Mouse (Mus musculus): ENCODE results near the gene Laptm5.

DNA sequence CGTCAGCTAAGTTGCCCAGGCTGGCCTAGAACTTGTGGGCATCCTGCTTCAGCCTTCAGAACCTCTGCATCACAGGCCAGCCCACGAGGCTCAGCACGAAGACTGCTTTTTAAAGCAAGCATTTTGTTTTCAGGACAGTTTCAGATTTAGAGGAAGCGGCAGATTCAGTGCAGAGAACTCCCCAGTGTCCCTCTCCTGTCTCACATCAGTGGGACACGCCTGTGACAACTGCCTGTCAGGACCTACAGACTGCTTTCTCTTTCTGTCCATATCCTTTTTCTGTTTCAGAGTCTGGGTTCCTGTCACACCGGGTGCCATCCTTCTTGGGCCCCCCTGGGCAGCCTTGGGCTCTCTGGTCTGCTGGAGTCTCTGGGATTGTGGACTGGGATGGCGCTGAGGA, 3.7 kb downstream of the Laptm5 start:
- no peak for TF ChIP-seq POU5F1 (IDR thresholded peaks at IDR 0.05; ENCODE audit: borderline replicate concordance, low read length)
- TF ChIP-seq CTCF (conservative IDR thresholded peaks at IDR 0.05; ENCODE audit: low read length), result no peak
- TF ChIP-seq NANOG (IDR thresholded peaks at IDR 0.05; ENCODE audit: borderline replicate concordance, low read length), result no peak
